Mouse (Mus musculus) E14TG2a.4 (cell line): ENCODE measurements around the gene Adcy5.

ENCODE experiments used
- CTCF ChIP-seq: conservative IDR thresholded peaks from 2 replicates; pipeline ENCODE4 v1.5.1; 2014; ENCODE audit warnings: low read length
- NANOG ChIP-seq: IDR thresholded peaks from 2 replicates; pipeline ENCODE4 v1.6.1; 2014; ENCODE audit warnings: borderline replicate concordance, low read length, mixed read lengths
- POU5F1 ChIP-seq: IDR thresholded peaks from 2 replicates; pipeline ENCODE4 v1.6.1; 2014; ENCODE audit warnings: low read length, borderline replicate concordance

- TF ChIP-seq CTCF: no peak
- no peak for TF ChIP-seq POU5F1
- no peak for TF ChIP-seq NANOG
Observed at GRCm38 (mm10) chr16:35140620-35140975, 14.1 kb upstream of the Adcy5 start.
